Mouse (Mus musculus) adrenal gland, postnatal 14 days (tissue): ENCODE data around the gene Grrp1. TPM values are rescaled to one million over a fixed set of nuclear protein-coding genes. Genes with fewer than 3 reads are reported as not detected.
"Not testable (repeated sequence)": the region's sequence is repeated elsewhere in the genome, so short reads cannot be mapped to it uniquely, and the experiment has no call there.

Experiments
- DNase-seq: peaks from one replicate; pipeline ENCODE4 v3.0.0; 2021; ENCODE audit warnings: mixed read lengths
- total RNA-seq: library from RNA; stranded (reverse); gene quantifications from 2 replicates; pipeline ENCODE4 v1.2.3, GENCODE M21; 2021

The Grrp1 gene
- total RNA-seq, 1 experiment from 2014 or later, result 11.4 TPM

DNA sequence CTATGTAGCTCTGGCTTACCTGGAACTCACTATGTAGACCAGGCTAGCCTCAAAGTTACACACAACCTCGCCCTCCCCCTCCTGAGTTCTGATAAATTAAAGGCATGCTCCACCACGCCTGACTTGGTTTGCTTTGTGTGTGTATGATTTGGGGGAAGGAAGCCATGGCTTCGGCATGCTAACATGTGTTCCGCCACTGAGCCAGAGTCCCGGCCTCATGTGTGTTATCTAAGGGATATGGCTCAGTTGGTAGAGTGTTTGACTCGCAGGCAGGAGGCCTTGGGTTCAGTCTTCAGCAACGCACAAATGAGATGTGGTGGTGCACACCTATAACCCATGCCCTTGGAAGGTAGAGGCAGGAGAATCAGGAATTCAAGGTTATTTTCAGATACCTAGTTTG lies 18.1 kb upstream of the Grrp1 start:
- no peak for DNase-seq

GRCm38 (mm10) chr4:134269622-134270021 lies 15.7 kb upstream of the Grrp1 start:
- not testable (repeated sequence) for DNase-seq

GRCm38 (mm10) chr4:134268102-134268655 lies 14.3 kb upstream of the Grrp1 start:
- DNase-seq, result no peak

DNA sequence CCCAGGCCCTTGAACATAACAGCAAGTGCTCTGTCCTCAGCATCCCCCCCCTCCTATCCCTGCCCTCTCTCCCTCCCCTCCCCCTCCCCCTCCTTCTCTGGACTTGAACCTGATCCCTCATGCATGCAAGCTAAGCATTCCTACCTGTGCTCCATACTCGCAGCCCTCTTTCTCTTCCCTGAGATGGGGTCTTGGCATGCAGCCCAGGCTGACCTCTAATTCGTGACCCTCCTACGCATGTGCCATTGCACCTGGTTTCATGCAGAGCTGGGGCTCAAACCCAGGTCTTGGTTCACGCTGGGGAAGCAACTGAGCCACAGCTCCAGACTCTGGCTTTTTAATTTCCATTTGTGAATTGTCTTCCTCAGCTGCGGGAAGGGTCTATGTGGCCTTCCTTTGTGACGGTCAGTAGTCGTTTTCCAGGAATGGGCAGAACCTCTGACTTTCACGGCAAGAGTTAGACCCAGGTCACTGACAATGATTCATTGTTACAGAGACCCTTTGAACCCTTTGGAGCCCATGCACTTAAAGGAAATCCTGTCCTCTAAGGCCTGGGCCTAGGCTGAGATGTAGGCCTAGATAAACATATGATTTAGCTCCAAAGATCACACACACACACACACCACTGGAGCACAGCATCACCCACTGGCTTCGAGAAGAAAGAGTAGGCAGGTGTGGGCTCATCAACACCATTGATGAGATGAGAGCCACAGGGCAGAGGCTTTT lies 12.1 kb upstream of the Grrp1 start:
- no peak for DNase-seq

DNA sequence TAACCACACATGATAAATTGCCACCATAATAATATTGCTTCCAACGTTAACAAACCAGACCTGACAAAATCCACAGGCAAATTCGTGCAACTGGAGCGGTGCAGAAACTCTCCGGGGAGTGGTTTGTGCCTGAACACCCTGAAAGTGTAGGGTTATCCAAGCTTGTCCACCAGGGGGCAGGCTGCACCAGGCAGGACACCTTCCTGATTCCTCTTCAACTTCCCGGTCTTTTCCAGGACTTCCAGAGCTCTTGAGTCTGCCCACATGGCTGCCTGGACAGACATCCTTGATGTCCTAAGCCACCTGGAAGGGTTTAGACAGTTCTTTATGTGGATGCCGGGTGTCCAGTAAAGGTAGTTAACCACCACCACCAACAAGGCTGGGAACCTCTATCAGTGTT lies 9.3 kb upstream of the Grrp1 start:
- peak; percentile 86 for DNase-seq

DNA sequence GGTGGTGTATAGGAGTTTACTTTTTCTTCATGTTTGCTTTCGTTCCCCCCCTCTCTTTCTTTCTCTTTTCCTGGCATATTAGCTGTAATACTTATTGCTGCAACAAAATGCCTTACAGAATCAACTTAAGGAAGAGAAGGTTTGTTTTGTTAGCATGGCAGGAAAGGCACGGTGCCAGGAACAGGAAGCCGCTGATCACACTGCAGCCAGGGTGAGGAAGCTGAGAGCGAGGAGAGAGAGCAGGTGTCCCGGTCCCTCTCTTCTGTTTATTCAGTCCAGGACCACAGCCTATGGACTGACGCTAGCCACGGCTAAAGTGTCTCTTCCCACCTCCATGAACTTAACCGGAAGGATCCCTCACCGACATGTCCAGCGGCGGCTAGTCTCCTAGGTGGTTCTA lies 4.4 kb upstream of the Grrp1 start:
- no peak for DNase-seq

DNA sequence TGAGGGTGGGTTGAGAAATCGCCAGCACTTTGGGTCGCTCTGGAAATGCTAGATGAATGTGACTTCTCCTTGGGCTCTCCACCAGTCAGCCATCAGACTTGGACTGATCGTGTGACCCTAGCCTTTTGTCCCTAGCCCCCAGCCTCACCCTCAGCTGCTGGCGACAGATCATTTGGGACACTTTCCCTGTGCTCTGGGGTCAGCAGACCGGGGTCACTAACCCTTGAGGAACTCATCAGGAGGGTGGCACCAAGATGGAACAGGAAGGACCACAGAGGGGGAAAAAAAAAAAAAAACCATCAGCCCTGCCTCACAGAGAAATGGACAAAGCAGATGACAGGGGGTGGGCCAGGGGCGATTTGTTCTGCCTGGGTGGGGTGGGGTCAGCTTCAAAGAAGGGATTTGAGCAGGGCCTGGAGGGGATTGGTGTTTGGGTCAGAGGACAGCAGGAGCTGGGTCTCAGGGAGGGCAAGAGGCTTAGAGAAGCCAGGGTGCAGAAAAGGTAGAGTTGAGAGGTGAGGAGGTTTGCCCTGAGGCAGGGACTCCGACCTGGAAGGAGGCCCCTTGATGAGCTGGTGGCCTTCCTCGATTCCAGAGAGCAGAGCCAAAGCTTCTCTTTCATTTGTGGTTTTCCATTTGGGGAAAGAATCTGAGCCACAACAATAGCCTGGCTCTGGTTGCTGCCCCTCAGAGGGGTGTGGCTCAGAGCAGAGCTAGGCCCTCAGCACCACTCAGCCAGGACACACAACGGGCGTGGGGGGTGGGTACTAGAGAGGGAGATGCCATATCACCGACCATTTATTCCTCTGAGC lies 3.5 kb upstream of the Grrp1 start:
- DNase-seq, result no peak

DNA sequence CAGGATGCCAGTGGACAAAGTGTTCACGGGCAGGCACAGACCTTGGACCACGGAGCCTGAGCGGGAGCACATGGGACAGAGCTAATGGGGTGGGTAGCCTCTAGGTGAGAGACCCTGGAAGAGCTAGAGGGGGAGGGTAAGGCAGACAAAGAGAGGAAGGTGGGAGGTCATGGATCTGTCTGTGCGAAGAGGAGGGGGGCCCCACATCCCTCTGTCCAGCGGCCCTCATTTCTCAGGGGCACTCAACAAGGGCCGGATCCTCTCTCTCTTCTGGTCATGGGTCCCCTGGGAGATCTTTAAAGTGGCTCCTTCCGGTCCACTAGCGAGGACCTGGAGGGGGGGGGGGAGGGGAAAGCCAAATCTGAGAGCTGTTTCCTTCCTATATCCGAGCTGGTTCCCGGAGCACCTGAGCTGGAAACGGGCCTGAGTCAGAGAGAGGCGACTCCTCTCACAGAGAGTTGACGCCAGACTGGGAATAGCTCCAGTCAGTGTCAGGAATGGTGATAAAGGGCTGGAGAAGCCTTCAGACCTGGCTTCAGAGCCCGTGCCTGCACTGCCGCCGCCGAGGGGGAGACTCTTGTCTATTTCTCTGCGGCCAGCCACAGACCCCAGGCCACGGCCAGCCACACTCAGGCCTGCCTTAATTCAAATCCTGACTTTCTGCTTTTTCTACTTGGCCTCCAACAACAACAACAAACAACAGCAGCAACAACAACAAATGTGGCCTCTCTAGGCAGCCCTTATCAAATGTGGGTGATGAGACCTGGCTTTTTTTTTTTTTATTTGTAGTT lies 2.7 kb upstream of the Grrp1 start:
- peak; percentile 40 for DNase-seq

- DNase-seq, result peak; percentile 43
Observed at GRCm38 (mm10) chr4:134255854-134256253, 1.9 kb upstream of the Grrp1 start.

- DNase-seq, result no peak
Observed at GRCm38 (mm10) chr4:134254835-134255234, 929 bp upstream of the Grrp1 start.

DNA sequence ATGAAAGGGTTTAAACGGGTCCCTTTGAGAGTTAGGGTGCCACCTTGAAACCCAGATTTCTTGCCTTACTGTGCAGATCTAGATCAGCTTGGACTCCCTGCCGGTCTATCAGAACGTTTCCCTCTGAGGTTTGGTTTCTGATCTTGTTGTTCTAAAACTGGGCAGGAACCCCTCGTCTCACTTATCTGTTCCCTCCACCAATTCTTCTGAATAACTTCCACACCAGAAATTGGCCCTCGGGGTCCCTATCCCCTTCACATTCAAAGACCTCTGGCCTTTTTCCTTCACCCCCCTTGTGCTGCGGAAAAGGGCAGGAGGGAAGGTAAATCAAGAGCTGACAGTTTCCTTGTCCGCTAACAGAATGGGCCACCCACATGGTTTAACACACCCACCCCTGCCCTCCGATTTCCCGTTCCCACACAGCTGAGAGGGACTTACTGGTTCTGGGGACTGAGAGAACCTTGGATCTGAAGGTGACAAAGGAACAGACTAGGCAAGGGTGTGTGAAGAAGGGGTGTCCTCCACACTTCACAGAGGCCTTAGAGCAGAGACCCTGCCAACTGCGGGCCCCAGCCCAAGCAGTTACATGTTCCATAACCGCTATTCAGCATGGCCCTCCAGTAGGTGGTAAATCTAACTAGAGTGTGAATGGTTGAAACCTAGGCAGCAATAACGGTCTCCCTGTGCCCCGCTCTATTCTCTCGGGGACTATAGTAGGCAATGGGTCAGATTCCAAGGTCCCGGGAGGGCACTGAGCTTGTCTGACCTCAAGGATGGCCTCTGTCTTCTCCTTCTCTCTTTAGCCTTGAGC lies 790 bp downstream of the Grrp1 start:
- DNase-seq, result peak; percentile 56

DNA sequence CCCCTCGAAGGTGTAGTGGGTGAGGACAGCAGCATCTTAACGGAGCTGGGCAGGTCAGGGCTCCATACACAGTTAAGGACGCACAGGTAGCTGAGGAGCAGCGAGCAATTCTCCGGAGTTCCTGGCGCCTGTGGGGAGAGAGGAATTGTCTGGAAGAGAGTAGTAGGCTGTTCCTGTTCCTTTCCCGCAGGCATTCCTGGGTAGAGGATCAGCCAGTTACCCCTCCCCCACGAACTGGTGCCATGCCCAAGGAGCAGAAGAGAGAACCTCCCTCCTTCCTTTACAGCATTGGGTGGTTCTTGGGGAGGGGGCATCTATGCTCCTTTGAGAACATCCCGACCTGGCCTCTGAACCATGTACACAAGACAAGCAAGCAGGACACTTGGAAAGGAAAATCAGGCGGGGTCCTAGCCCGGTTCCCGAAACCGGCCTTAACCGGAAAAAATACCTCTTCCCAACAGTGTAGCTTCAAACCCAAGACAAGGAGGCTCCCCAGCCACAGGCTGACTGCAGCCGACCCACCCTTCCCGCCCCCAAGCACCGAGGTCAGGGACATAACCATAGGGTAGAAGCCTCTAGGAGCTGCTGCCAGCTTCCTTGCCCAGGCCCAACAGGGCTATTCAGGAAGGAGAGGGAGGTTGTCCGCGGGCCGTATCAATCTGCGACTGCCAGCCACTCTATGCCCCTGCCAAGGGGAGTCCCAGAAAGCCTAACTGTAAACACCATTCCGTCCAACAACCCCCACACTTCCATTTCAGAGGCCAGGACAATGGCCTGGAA lies 1.6 kb downstream of the Grrp1 start:
- DNase-seq, result peak; percentile 76

- DNase-seq, result peak; percentile 55
Observed at GRCm38 (mm10) chr4:134251241-134252130, 2.4 kb downstream of the Grrp1 start.

DNA sequence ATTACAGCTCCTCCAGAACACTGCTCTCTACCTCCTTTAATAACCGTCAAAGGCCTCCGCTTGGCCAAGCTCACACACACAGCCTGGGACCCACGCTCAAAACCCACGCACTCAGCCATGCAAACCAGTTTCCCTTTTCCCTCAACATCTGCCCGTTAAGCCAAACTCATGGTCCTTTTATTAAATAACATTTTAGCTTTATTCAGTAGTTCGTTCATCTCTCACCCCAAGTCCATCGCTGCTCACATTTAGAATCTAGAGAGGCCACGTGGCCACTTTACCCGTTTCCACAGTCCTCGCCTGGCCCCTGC lies 3.0 kb downstream of the Grrp1 start:
- no peak for DNase-seq

- no peak for DNase-seq
Observed at GRCm38 (mm10) chr4:134250116-134250929, 3.6 kb downstream of the Grrp1 start.

DNA sequence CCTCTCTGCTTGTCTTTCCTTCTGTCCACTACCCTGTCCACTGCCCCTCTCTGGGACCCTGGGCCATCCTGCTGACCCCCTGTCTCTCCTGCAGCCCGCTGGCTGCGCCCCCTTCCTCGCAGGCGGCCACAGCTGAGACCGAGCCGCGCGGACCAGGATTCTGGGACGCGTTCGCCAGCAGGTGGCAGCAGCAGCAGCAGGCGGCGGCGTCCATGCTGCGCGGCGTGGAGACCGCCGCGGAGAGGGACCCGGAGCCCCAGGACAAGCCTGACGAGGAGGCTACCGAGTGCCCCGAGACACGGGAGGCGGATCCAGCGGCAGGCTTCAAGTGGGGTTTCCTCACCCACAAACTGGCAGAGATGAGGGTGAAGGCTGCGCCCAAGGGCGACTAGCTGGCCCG lies 4.3 kb downstream of the Grrp1 start:
- DNase-seq, result peak; percentile 85

DNA sequence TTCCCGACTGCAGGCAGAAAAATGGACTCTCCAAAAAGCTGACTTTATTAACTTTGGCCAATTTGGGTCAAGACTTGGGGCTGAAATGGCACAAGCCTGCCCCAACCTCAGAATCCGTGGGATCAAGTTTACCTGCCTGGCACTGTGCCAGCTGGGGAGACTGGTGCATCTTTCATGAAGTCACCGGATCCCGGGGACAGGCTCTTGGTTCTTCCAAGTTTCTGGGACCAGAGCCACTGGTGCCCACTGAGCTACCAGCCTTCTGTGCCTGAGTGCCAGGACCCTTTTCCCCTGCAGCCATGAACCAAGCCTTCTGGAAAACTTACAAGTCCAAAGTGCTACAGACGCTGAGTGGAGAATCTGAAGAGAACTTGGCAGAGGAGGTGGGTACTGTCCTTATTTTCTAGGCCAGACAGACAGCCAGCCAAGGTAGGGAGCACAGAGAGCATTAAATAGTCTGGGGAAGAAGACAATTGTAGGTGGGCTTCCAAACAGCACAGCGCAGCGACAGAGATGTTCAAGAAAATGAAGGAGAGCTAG lies 7.1 kb downstream of the Grrp1 start, which contains the start of gene Gm30191:
Gene Gm30191 (plus strand): TSS at position 217 of the 540 bp plus-strand sequence.
- DNase-seq, result no peak

- DNase-seq, result no peak
Observed at GRCm38 (mm10) chr4:134246256-134246655, 7.7 kb downstream of the Grrp1 start.
